Mouse (Mus musculus) forebrain, embryonic 12.5 days (tissue): ENCODE data around the gene Mob2. TPM values are rescaled to one million over a fixed set of nuclear protein-coding genes. Genes with fewer than 3 reads are reported as not detected.

Experiments used
- ATAC-seq: fragments of 200-750 bp; cut with Nextera tagmentation; 2 replicates; pipeline ENCODE4 v1.8.0; 2017; ENCODE audit warnings: moderate TSS enrichment; ENCODE audit not compliant: low FRiP score
- H3K27ac ChIP-seq: fragments of 300-500 bp; sonication (generic); 2 replicates; pipeline ENCODE4 v1.5.1; 2016; ENCODE audit warnings: mild to moderate bottlenecking
- H3K27me3 ChIP-seq: fragments of 300-500 bp; sonication (generic); 2 replicates; pipeline ENCODE4 v1.6.1; 2016; ENCODE audit warnings: mild to moderate bottlenecking
- H3K36me3 ChIP-seq: fragments of 300-500 bp; sonication (generic); replicated peaks from 2 replicates; pipeline ENCODE4 v1.6.1; 2016; ENCODE audit warnings: mild to moderate bottlenecking
- H3K4me1 ChIP-seq: fragments of 300-500 bp; sonication (generic); 2 replicates; pipeline ENCODE4 v1.6.1; 2016
- H3K4me2 ChIP-seq: fragments of 300-500 bp; sonication (generic); 2 replicates; pipeline ENCODE4 v1.6.1; 2016; ENCODE audit warnings: mild to moderate bottlenecking, moderate library complexity
- H3K4me3 ChIP-seq: fragments of 300-500 bp; sonication (generic); replicated peaks from 2 replicates; pipeline ENCODE4 v1.5.1; 2016; ENCODE audit warnings: mild to moderate bottlenecking
- H3K9ac ChIP-seq: fragments of 300-500 bp; sonication (generic); 2 replicates; pipeline ENCODE4 v1.6.1; 2016; ENCODE audit warnings: mild to moderate bottlenecking
- H3K9me3 ChIP-seq: fragments of 300-500 bp; sonication (generic); 2 replicates; pipeline ENCODE4 v1.6.1; 2016
- WGBS: fragments of 180-500 bp; shearing (Covaris S2); methylation state at CpG from one replicate; pipeline ENCODE4 v1.1.7; 2016; 5-methylcytosine and 5-hydroxymethylcytosine counted together
- microRNA-seq: library from miRNA; unstranded; fragments of <30 nt; microRNA quantifications from one replicate; pipeline ENCODE4, GENCODE M21; 2017
- polyA plus RNA-seq: library from polyadenylated mRNA; unstranded; fragments of >200 nt; fragmentation: Nextera tagmentation; extraction: Ambion mirVana; gene quantifications from 2 replicates; pipeline ENCODE4 v1.2.1, GENCODE M21; 2016

The Mob2 gene
- polyA plus RNA-seq, 1 experiment from 2014 or later, result 46.9 TPM

DNA sequence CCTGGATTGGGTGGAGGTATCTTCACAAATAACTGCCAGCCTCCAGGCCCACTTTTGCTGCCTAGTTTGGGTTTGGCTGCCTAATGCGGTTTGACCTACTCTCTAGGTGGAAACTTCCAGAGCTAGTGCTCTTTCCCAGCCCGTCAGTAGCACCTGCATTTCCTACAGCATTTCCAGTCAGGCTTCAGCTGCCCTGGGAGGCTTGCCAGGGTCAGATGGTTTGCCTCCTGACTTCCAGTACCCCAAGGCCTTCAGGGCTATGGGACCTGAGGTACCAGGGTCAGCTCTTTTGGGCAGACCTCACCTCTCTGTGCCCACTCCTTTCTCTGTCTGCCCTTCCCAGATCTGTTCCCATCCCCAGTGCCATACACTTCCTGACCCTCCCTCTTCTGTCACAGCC, 99.9 kb downstream of the Mob2 start:
- H3K4me3 ChIP-seq, result no peak overlapping the region
- H3K9me3 ChIP-seq, result no peaks in the 10 kb centered on the region
- no peak overlapping the region for H3K4me2 ChIP-seq
- no peak overlapping the region for H3K27ac ChIP-seq
- peaks cover 80% of the 10 kb centered on the region for H3K4me1 ChIP-seq
- WGBS, result 91% methylated on average over 2 of the region's 2 CpGs
- no peak overlapping the region for H3K9ac ChIP-seq
- ATAC-seq, result no peak
- no peaks in the 10 kb centered on the region for H3K27me3 ChIP-seq
- H3K36me3 ChIP-seq, result no peaks in the 10 kb centered on the region; the same call in 1 of the 2 replicates

DNA sequence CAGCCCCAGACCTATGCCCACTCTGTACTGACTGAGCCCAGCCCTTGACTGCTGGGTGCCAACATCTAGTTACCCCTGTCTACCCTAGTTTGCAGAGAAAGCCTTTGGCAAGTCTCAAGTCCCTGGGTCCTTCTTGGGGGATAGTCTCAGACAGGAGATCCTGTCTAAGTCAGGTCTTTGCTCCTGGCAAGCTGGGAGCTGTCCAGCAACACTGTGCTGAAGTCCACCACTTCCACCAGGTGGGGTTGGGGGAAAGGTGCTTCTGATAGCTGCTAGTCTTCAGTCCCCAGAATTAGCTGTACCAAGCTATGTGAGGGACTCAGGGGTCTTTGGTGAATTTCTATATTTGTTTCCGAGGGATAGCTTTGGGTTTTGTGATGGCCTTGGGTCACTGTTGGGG, 101.7 kb downstream of the Mob2 start:
- H3K27ac ChIP-seq, result no peak overlapping the region

More for the DNA sequence above, 101.7 kb downstream of the Mob2 start:
- WGBS, result 82% methylated on average over 1 of the region's 1 CpGs
- Histone ChIP-seq H3K4me2 (no peak overlapping the region), H3K4me3 (no peak overlapping the region), H3K4me1 (peaks cover 89% of the 10 kb centered on the region), H3K27me3 (no peaks in the 10 kb centered on the region), H3K9ac (no peak overlapping the region), H3K36me3 (no peaks in the 10 kb centered on the region), H3K9me3 (no peaks in the 10 kb centered on the region)
- ATAC-seq, result no peak

Small RNAs within 50 kb of the gene (microRNA-seq; reads per million reads assigned to microRNA genes)
- 1.7 reads per million for gene Mir3104

Other genes with a start within 250 kb of the Mob2 start
- 0.03 and 0.05 TPM in 2 replicates for gene Muc5b, start 222.0 kb downstream of the Mob2 start, polyA plus RNA-seq
- gene Tollip, start 142.6 kb downstream of the Mob2 start, polyA plus RNA-seq, result 69.2 and 76.2 TPM in 2 replicates
- 19.8 and 20.2 TPM in 2 replicates for gene Brsk2, start 111.3 kb downstream of the Mob2 start, polyA plus RNA-seq
- gene Dusp8, start 34.8 kb upstream of the Mob2 start, polyA plus RNA-seq, result 45.0 and 45.8 TPM in 2 replicates
- not detected in 2 replicates for gene Gm45618, start 59.7 kb upstream of the Mob2 start, polyA plus RNA-seq
- not detected in 2 replicates for gene Gm39115, start 75.0 kb upstream of the Mob2 start, polyA plus RNA-seq
- not detected in 2 replicates for gene Gm45337, start 83.5 kb upstream of the Mob2 start, polyA plus RNA-seq
- not detected in 2 replicates for gene Gm29735, start 96.0 kb upstream of the Mob2 start, polyA plus RNA-seq
- not detected in 2 replicates for gene Gm4553, start 104.7 kb upstream of the Mob2 start, polyA plus RNA-seq
- gene Krtap5-2, start 114.9 kb upstream of the Mob2 start, polyA plus RNA-seq, result not detected in 2 replicates
- gene Gm10153, start 129.3 kb upstream of the Mob2 start, polyA plus RNA-seq, result not detected in 2 replicates
- not detected in 2 replicates for gene Krtap5-3, start 140.3 kb upstream of the Mob2 start, polyA plus RNA-seq
- not detected in 2 replicates for gene Gm7579, start 150.8 kb upstream of the Mob2 start, polyA plus RNA-seq
- not detected in 2 replicates for gene Krtap5-5, start 168.9 kb upstream of the Mob2 start, polyA plus RNA-seq
- gene Gm40460, start 180.0 kb upstream of the Mob2 start, polyA plus RNA-seq, result not detected in 2 replicates
- not detected in 2 replicates for gene Gm2431, start 197.3 kb upstream of the Mob2 start, polyA plus RNA-seq
- gene Gm4559, start 213.3 kb upstream of the Mob2 start, polyA plus RNA-seq, result not detected in 2 replicates
- not detected in 2 replicates for gene Krtap5-1, start 236.1 kb upstream of the Mob2 start, polyA plus RNA-seq
- gene Krtap5-4, start 242.5 kb upstream of the Mob2 start, polyA plus RNA-seq, result not detected in 2 replicates